Mouse (Mus musculus) lung, postnatal 0 days (tissue): ENCODE measurements around the gene Ppdpf. TPM values are rescaled to one million over a fixed set of nuclear protein-coding genes. Genes with fewer than 3 reads are reported as not detected.

Experiments used
- ATAC-seq: fragments of 200-750 bp; cut with Nextera tagmentation; 2 replicates; pipeline ENCODE4 v1.8.0; 2017; ENCODE audit warnings: moderate library complexity
- DNase-seq: peaks from one replicate; pipeline ENCODE4 v3.0.0-alpha.2; 2016; ENCODE audit warnings: low spot score
- H3K27ac ChIP-seq: fragments of 300-500 bp; sonication (generic); 2 replicates; pipeline ENCODE4 v1.5.1; 2014; ENCODE audit warnings: antibody characterized with exemption, mild to moderate bottlenecking, low read length, mixed read lengths
- H3K27me3 ChIP-seq: fragments of 300-500 bp; sonication (generic); replicated peaks from 2 replicates; pipeline ENCODE4 v1.6.1; 2014; ENCODE audit warnings: low read length, mixed read lengths; ENCODE audit not compliant: insufficient read depth
- H3K36me3 ChIP-seq: fragments of 300-500 bp; sonication (generic); 2 replicates; pipeline ENCODE4 v1.6.1; 2014; ENCODE audit warnings: low read length, mixed read lengths; ENCODE audit not compliant: insufficient read depth
- H3K4me1 ChIP-seq: fragments of 300-500 bp; sonication (generic); 2 replicates; pipeline ENCODE4 v1.6.1; 2014; ENCODE audit warnings: antibody characterized with exemption, low read depth, low read length, mixed read lengths; ENCODE audit not compliant: insufficient read depth
- H3K4me2 ChIP-seq: fragments of 300-500 bp; sonication (generic); replicated peaks from 2 replicates; pipeline ENCODE4 v1.6.1; 2014; ENCODE audit warnings: low read depth, mild to moderate bottlenecking, low read length, moderate library complexity, mixed read lengths
- H3K4me3 ChIP-seq: fragments of 300-500 bp; sonication (generic); 2 replicates; pipeline ENCODE4 v1.5.1; 2014; ENCODE audit warnings: low read depth, low read length
- H3K9ac ChIP-seq: fragments of 300-500 bp; sonication (generic); replicated peaks from 2 replicates; pipeline ENCODE4 v1.6.1; 2014; ENCODE audit warnings: low read depth, mild to moderate bottlenecking
- H3K9me3 ChIP-seq: fragments of 300-500 bp; sonication (generic); 2 replicates; pipeline ENCODE4 v1.6.1; 2016; ENCODE audit warnings: low read length, mixed read lengths
- CTCF ChIP-seq: IDR thresholded peaks from 2 replicates; pipeline ENCODE4 v1.5.1; 2016; ENCODE audit warnings: antibody characterized with exemption, mild to moderate bottlenecking
- EP300 ChIP-seq: IDR thresholded peaks from 2 replicates; pipeline ENCODE4 v1.6.1; 2016; ENCODE audit warnings: antibody characterized with exemption, mild to moderate bottlenecking, control low read depth
- WGBS: fragments of 180-500 bp; shearing (Covaris S2); extraction: QIAGEN DNeasy Blood & Tissue Kit; methylation state at CpG from one replicate; pipeline ENCODE4 v1.1.7; 2014; 5-methylcytosine and 5-hydroxymethylcytosine counted together
- polyA plus RNA-seq: library from polyadenylated mRNA; unstranded; fragments of >200 nt; fragmentation: Nextera tagmentation; extraction: Ambion mirVana; gene quantifications from 2 replicates; pipeline ENCODE4 v1.2.1, GENCODE M21; 2015

The Ppdpf gene
- polyA plus RNA-seq, 1 experiment from 2014 or later = 261 TPM

DNA sequence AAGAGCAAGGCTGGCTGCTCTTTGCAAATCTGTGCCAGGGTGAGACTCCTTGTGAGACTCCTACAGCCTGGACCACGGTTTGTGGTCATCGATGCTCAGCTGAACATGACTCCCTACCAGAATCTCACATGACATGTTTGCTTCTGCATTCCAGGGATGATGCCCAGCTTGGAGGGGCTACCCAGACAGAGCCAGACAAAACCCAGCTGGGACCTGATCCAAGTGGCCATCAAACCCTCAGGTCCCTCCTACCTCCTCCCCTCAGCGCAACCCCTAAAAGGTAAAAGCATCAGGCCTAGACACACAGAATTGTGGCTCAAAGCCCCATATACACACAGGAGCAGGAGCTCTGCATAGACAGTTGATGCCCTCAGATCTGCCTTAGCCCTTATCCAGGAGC, 32.7 kb upstream of the Ppdpf start:
- DNase-seq = no peak
- no peak for ATAC-seq
- H3K4me1 ChIP-seq = no peaks in the 10 kb centered on the region

DNA sequence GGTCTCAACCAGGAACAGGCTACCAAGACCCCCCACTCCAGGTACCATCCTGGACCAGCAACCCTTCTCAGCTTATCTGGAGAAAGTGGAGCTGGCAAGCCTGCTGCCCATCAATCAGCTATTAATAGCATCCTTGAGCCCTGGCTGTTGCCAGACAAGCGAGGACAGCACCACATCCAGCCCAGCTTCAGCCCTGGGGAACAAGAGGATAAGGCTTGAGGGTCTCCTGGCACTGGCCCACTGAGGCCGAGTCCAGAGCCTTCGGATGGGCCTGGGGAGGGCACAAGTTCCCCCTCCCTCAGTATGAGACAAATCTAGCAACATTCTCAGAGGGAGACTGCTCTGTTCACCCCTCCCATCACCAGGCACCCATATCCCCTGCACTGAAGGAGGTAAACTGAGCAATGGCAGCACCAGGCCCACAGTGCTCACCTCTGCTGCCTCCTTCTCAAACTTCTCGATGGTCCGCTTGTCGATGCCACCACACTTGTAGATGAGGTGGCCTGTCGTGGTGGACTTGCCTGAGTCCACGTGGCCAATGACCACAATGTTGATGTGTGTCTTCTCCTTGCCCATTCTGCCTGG, 32.1 kb upstream of the Ppdpf start:
- peaks cover 15% of the 10 kb centered on the region; the same call in 1 of the 2 replicates for H3K27me3 ChIP-seq
- H3K9me3 ChIP-seq = no peaks in the 10 kb centered on the region
- TF ChIP-seq EP300 (no peak), CTCF (no peak)
- ATAC-seq (no peak), DNase-seq (no peak)
- no peaks in the 10 kb centered on the region for H3K36me3 ChIP-seq
- 66% methylated on average over 8 of the region's 8 CpGs for WGBS
- no peak overlapping the region for H3K4me2 ChIP-seq
- H3K4me1 ChIP-seq = no peaks in the 10 kb centered on the region
- no peak overlapping the region for H3K4me3 ChIP-seq
- H3K27ac ChIP-seq = no peak overlapping the region
- H3K9ac ChIP-seq = no peak overlapping the region

More for the DNA sequence above, 32.7 kb upstream of the Ppdpf start:
- TF ChIP-seq EP300 (no peak), CTCF (no peak)
- Histone ChIP-seq H3K4me2 (no peak overlapping the region), H3K27ac (no peak overlapping the region), H3K9ac (no peak overlapping the region), H3K27me3 (peaks cover 15% of the 10 kb centered on the region; the same call in 1 of the 2 replicates), H3K4me3 (no peak overlapping the region), H3K36me3 (no peaks in the 10 kb centered on the region), H3K9me3 (no peaks in the 10 kb centered on the region)
- WGBS = 81% methylated on average over 3 of the region's 3 CpGs

DNA sequence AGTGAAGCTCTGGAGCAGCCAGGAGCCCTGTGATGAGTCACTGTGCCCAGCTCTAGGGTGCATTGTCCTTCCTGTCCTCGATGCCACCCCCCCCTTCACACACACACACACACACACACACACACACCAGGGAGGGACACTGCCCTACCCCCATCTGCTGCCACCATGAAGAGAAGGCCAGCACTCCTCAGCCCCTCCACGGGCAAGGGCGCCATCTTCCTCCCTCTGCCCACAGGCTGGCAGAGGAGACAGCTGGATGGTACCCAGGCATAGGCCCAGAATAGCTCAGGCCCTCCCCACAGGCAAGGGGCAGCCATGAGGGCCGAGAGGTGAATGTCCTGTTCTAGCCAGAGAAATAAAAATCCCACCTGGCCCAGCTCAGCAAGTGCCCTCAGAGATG, 31.2 kb upstream of the Ppdpf start:
- Histone ChIP-seq H3K36me3 (no peaks in the 10 kb centered on the region), H3K27ac (no peak overlapping the region), H3K9me3 (no peaks in the 10 kb centered on the region), H3K4me2 (no peak overlapping the region), H3K4me1 (no peaks in the 10 kb centered on the region), H3K4me3 (no peak overlapping the region), H3K9ac (no peak overlapping the region), H3K27me3 (peaks cover 15% of the 10 kb centered on the region; the same call in 1 of the 2 replicates)
- TF ChIP-seq CTCF (no peak), EP300 (no peak)
- no peak for ATAC-seq
- DNase-seq = no peak
- WGBS = 43% methylated on average over 4 of the region's 4 CpGs

DNA sequence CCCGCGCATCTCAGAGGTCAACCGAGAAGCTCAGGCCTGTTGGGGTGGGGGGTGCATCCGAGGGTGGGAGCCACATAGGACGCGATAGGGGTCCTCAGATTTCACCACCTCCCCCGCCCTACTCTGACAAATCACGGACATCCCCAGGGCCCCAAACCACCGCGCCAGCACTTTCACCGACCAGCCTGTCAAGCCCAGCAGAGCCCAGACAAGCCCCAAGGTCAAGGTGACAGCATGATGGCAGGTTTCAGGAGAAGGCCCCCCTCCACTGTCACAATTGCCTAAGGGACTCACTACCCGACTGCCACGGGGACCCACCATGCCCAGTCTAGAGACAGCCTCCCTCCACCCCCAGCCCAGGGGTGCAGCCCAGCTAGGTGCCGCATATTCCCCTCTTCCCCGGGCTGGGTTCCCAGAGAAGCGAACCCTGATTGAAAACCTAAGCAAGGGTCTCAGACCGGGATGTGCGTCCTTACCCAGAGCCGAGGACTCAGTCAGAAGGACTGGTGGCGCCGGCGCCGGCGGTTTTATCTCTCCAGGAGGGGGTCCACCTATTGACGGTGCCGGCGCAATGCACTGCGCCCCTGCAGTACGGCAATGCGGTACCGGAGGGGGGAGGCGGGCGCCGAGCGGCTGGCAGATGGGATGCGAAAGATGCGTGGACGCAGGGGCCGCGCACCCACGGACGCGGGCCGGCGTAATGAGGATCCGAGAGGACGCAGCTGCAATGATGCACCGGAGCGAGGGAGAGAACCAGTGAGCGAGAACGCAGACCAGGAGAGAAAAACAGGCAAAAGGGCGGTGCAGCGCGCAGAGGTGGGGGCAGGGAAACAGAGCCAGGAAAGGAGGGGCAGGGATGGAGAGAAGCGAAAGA, 30.6 kb upstream of the Ppdpf start, which contains the start of gene Eef1a2:
Eef1a2 (minus strand) TSS at position 767 of the 874 bp plus-strand sequence.
- no peak within 1 kb of the TSS for H3K4me2 ChIP-seq
- no peaks in the 10 kb centered on the region for H3K36me3 ChIP-seq
- TF ChIP-seq CTCF (no peak), EP300 (no peak)
- no peaks in the 10 kb centered on the region for H3K4me1 ChIP-seq
- no peak for DNase-seq
- H3K4me3 ChIP-seq = no peak within 1 kb of the TSS
- H3K27me3 ChIP-seq = peaks cover 15% of the 10 kb centered on the region; the same call in 1 of the 2 replicates
- no peaks in the 10 kb centered on the region for H3K9me3 ChIP-seq
- WGBS = 4% methylated on average over 55 of the region's 55 CpGs
- no peak for ATAC-seq
- no peak within 1 kb of the TSS for H3K9ac ChIP-seq
- no peak within 1 kb of the TSS for H3K27ac ChIP-seq

DNA sequence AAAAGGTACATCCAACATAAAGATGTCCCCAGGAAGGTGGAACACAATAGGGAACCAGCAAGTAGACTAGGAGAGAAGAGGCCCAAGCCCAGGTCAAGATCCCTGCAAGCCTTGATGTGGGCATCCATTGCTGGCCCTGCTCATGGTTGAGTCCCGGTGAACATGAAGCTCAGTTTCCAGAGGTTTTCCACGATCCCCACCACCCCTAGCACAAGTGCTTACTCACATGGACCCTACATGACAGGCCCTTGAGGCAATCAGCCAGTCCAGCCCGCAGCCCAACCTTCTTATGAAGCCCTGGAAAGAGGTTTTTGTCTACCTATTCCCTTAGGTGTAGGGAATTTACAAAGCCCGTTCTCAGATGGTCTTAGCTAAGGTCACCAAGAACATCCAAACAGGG, 29.9 kb upstream of the Ppdpf start:
- no peak for TF ChIP-seq CTCF
- TF ChIP-seq EP300 = no peak
- no peak overlapping the region for H3K9ac ChIP-seq
- no peak for DNase-seq
- no peaks in the 10 kb centered on the region for H3K36me3 ChIP-seq
- peaks cover 15% of the 10 kb centered on the region; the same call in 1 of the 2 replicates for H3K27me3 ChIP-seq
- no peak overlapping the region for H3K4me2 ChIP-seq
- no peak overlapping the region for H3K27ac ChIP-seq
- H3K4me1 ChIP-seq = no peaks in the 10 kb centered on the region
- H3K9me3 ChIP-seq = no peaks in the 10 kb centered on the region
- 77% methylated on average over 4 of the region's 4 CpGs for WGBS
- ATAC-seq = no peak
- H3K4me3 ChIP-seq = no peak overlapping the region

DNA sequence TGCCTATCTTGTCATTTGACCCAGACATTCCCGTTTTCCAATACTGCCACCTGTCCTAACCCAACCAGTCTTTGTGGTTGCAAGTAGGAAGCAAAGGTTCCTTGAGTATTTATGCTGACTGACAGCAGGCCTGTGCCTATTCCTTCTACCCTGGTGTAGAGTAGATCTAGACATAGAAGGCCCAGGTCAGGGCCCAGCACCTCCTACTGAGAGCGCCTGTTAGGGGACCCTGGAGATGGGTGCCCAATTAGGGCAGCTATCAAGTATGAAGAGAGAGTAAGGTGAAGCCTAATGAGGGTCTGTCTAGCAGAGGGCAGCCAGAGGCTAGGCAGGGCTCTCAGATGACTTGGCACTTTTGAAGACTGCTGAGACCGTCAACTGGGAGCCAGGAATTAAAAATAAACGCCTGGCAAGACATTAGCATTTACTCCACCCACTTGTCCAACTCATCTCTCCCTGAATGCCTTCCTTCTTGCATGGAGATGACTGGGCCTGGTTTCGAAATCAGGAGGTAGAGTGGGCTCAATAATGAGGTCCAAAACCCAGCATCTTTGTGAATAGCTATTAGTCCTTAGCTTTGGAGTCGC, 29.2 kb upstream of the Ppdpf start:
- Histone ChIP-seq H3K4me1 (no peaks in the 10 kb centered on the region), H3K9ac (no peak overlapping the region), H3K27me3 (peaks cover 15% of the 10 kb centered on the region; the same call in 1 of the 2 replicates), H3K36me3 (no peaks in the 10 kb centered on the region), H3K27ac (no peak overlapping the region), H3K9me3 (no peaks in the 10 kb centered on the region), H3K4me2 (no peak overlapping the region), H3K4me3 (no peak overlapping the region)
- no peak for ATAC-seq
- DNase-seq = no peak
- WGBS = 57% methylated on average over 6 of the region's 6 CpGs
- TF ChIP-seq EP300 = no peak
- TF ChIP-seq CTCF = no peak
